ENCODE assay signal across 8 mouse cellular contexts in the genomic region with DNA sequence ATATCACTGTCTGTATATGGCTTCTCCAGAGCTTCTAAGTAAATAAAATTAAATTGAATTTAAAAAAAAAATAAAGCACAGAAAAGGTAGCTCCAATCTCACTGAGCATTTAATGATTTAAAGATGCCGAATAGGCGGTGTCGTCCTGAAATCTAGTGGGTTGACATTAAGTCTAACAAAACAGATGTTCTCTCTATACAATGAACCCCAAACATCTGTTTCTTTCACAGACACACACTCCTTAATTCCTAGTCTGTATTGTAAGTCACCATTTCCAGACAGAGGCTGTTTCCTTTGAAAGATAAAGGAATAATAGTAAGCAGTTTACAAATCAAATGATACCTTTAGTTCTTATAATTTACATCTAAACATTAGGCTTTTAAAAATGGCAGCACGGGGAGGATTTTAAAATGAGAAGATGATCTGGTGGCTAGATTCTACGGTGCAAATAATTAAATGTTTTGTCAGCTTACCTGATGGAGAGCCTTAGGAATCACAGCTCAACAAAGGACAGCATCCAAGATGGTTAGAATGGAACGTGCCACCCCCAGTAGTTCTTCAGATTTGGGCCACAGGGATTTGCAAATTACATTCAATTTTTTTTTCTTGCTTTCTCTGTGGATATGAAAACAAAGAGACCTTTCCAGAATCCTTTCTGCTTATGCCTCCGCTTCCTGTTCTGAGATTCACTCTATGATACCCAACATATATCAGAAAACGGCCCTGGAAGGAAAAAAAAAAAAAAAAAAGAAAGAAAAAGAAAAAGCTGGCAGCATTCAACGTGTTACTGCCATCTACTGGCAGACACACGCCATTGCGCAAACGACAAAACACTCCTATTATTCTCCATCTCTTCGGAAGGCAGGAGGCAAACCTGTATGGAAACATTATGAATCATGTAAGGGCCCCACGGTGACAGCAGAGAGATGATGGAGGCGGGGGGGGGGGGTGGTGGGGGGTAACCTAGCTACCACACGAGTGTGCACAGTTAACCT. TPM values are rescaled to one million over a fixed set of nuclear protein-coding genes. Genes with fewer than 3 reads are reported as not detected.
DNase-seq lines count a peak whose midpoint lies in the region; ATAC-seq and TF ChIP-seq lines count a peak whose summit lies in the region.

A gene (minus strand): TSS at position 835 of the 995 bp plus-strand sequence.

- no peak for ATAC-seq in liver, embryonic 11.5 days (replicated peaks; ENCODE audit: low FRiP score)
- peak; percentile 73; the same call in 1 of the 2 replicates for ATAC-seq in midbrain, postnatal 0 days (ENCODE audit: low FRiP score)

- no peaks in the 10 kb centered on the region for H3K4me1 ChIP-seq in liver, adult 2 months (ENCODE audit: control insufficient read depth, insufficient read depth, low read length)
- no peaks in the 10 kb centered on the region for H3K4me1 ChIP-seq in liver, embryonic 11.5 days (replicated peaks; ENCODE audit: control insufficient read depth, insufficient read depth, low read length)
- no peaks in the 10 kb centered on the region for H3K4me1 ChIP-seq in cerebellum, adult 2 months (ENCODE audit: control insufficient read depth, insufficient read depth, low read length)
- peaks cover 5% of the 10 kb centered on the region; the same call in 1 of the 2 replicates for H3K4me1 ChIP-seq in midbrain, postnatal 0 days (ENCODE audit: insufficient read depth, low read length)

- intact Hi-C loops in left cerebral cortex, postnatal 36 days (cut with DNase I) = loop anchor here (1.0 to 5.0 kb wide), 2 partner anchors 154 to 170 kb away; no protein-coding TSS in a partner anchor

- H3K27me3 ChIP-seq in liver, adult 2 months (ENCODE audit: control insufficient read depth, insufficient read depth, low read length) = no peaks in the 10 kb centered on the region
- no peaks in the 10 kb centered on the region for H3K27me3 ChIP-seq in liver, embryonic 11.5 days (replicated peaks; ENCODE audit: control insufficient read depth, insufficient read depth, low read length)
- no peaks in the 10 kb centered on the region; the same call in 1 of the 2 replicates for H3K27me3 ChIP-seq in cerebellum, adult 2 months (ENCODE audit: control insufficient read depth, insufficient read depth, low read length)
- H3K27me3 ChIP-seq in midbrain, postnatal 0 days (ENCODE audit: insufficient read depth, low read length) = no peaks in the 10 kb centered on the region

- H3K4me3 ChIP-seq in liver, adult 2 months (ENCODE audit: insufficient read depth, low read depth, low read length) = no peak within 1 kb of the TSS
- no peak within 1 kb of the TSS for H3K4me3 ChIP-seq in liver, embryonic 11.5 days (ENCODE audit: low read depth, low read length)
- no peak within 1 kb of the TSS for H3K4me3 ChIP-seq in cerebellum, adult 2 months (replicated peaks; ENCODE audit: insufficient read depth, low read depth, low read length)
- H3K4me3 ChIP-seq in midbrain, postnatal 0 days (ENCODE audit: low read depth, low read length) = peak within 1 kb of the TSS; percentile 46

- TF ChIP-seq CTCF in liver, adult 2 months (IDR thresholded peaks at IDR 0.05; ENCODE audit: low read depth, low read length) = peak; percentile 51; the same call in 1 of the 2 replicates
- TF ChIP-seq CTCF in cerebellum, adult 2 months (IDR thresholded peaks at IDR 0.05; ENCODE audit: borderline replicate concordance, insufficient read depth, low read depth, low read length) = peak; percentile 61
- TF ChIP-seq CTCF in midbrain, postnatal 0 days (IDR thresholded peaks at IDR 0.05) = peak; percentile 94

- no peaks in the 10 kb centered on the region for H3K36me3 ChIP-seq in liver, adult 2 months (ENCODE audit: control insufficient read depth, insufficient read depth, low read length)
- H3K36me3 ChIP-seq in liver, embryonic 11.5 days (ENCODE audit: control insufficient read depth, insufficient read depth, low read length) = no peaks in the 10 kb centered on the region
- H3K36me3 ChIP-seq in midbrain, postnatal 0 days (ENCODE audit: insufficient read depth, low read length) = no peaks in the 10 kb centered on the region

- no peak within 1 kb of the TSS for H3K4me2 ChIP-seq in liver, embryonic 11.5 days
- peak within 1 kb of the TSS; percentile 47 for H3K4me2 ChIP-seq in midbrain, postnatal 0 days (ENCODE audit: low read depth, low read length, poor library complexity, severe bottlenecking)

- H3K9ac ChIP-seq in liver, adult 2 months (ENCODE audit: low read depth, low read length) = no peak within 1 kb of the TSS
- no peak within 1 kb of the TSS for H3K9ac ChIP-seq in liver, embryonic 11.5 days (ENCODE audit: low read depth, low read length)
- peak within 1 kb of the TSS; percentile 71 for H3K9ac ChIP-seq in midbrain, postnatal 0 days (replicated peaks; ENCODE audit: low read length, poor library complexity, severe bottlenecking)

- no peak within 1 kb of the TSS for H3K27ac ChIP-seq in liver, adult 2 months (replicated peaks; ENCODE audit: insufficient read depth, low read depth, low read length)
- H3K27ac ChIP-seq in liver, embryonic 11.5 days (ENCODE audit: low read depth, low read length) = no peak within 1 kb of the TSS
- H3K27ac ChIP-seq in cerebellum, adult 2 months (ENCODE audit: insufficient read depth, low read length) = no peak within 1 kb of the TSS
- peak within 1 kb of the TSS; percentile 82 for H3K27ac ChIP-seq in midbrain, postnatal 0 days (ENCODE audit: low read depth, low read length)

- DNase-seq in liver, adult 2 months (ENCODE audit: extremely low read depth, low read depth, low spot score) = no peak
- DNase-seq in liver, embryonic 11.5 days (ENCODE audit: low spot score) = no peak
- peak; percentile 36 to 44 for DNase-seq in cerebellum, adult 2 months
- DNase-seq in forelimb bud, embryonic 11.5 days (ENCODE audit: low read depth, low spot score) = peak; percentile 78
- DNase-seq in kidney, adult 18-20 months = peak; percentile 29
- peak; percentile 59 to 66 for DNase-seq in left cerebral cortex, postnatal 36 days (ENCODE audit: low spot score in 2 of 2)
- DNase-seq in midbrain, postnatal 0 days (ENCODE audit: low spot score) = peak; percentile 81
- DNase-seq in thymus, postnatal 25 days = peak; percentile 34

- WGBS in liver, adult 2 months = 33% methylated on average over 16 of the region's 16 CpGs
- WGBS in liver, embryonic 11.5 days = 29% methylated on average over 16 of the region's 16 CpGs
- 23% methylated on average over 16 of the region's 16 CpGs for WGBS in cerebellum, adult 2 months
- 7% methylated on average over 16 of the region's 16 CpGs for WGBS in midbrain, postnatal 0 days

- no peaks in the 10 kb centered on the region for H3K9me3 ChIP-seq in liver, embryonic 11.5 days (ENCODE audit: control insufficient read depth, low read length)
- H3K9me3 ChIP-seq in midbrain, postnatal 0 days (ENCODE audit: low read length) = no peaks in the 10 kb centered on the region

- TF ChIP-seq POLR2A in liver, adult 2 months (IDR thresholded peaks at IDR 0.05; ENCODE audit: extremely low read depth, insufficient read depth, low read length) = no peak
- TF ChIP-seq POLR2A in cerebellum, adult 2 months (IDR thresholded peaks at IDR 0.05; ENCODE audit: borderline replicate concordance, insufficient read depth, low read length) = no peak

- no peaks in the 10 kb centered on the region for H3K79me2 ChIP-seq in liver, adult 2 months (ENCODE audit: control insufficient read depth, insufficient read depth, low read length)

RNA-seq across cellular contexts. Expression of the gene that starts here (rescaled TPM):
- 0.18 and 0.20 TPM in 2 replicates for total RNA-seq in liver, adult 2 months (2014; rRNA removed)
- polyA plus RNA-seq in liver, adult 2 months (2012; rRNA removed) = 0.05 TPM in 2 replicates
- 0.08 and 0.31 TPM in 2 replicates for polyA plus RNA-seq in liver, embryonic 11.5 days (2014; fragmentation: Nextera tagmentation; extraction: Ambion mirVana)
- 2.5 and 2.7 TPM in 2 replicates for polyA plus RNA-seq in cerebellum, adult 2 months (2012; rRNA removed)
- 10 to 100 TPM; 28.4 to 41.2 TPM for total RNA-seq in left cerebral cortex, postnatal 36 days (2021)
- total RNA-seq in midbrain, postnatal 0 days (2014; rRNA removed) = 97.5 and 128 TPM in 2 replicates
- 47.4 and 51.7 TPM in 2 replicates for polyA plus RNA-seq in midbrain, postnatal 0 days (2015; fragmentation: Nextera tagmentation; extraction: Ambion mirVana)

Comparison
In these comparisons a context has a peak if more than half of its experiments do, and no peak if none do; other contexts are left out.
1. RNA of the gene that starts here (total RNA-seq): 97.5 to 128 TPM in midbrain, postnatal 0 days and 28.4 to 41.2 TPM in left cerebral cortex, postnatal 36 days; 0.18 to 0.20 TPM in liver, adult 2 months; every median in the first group is over 10 times any median in the second.
2. RNA of the gene that starts here (polyA plus RNA-seq): 47.4 to 51.7 TPM in midbrain, postnatal 0 days; 2.5 to 2.7 TPM in cerebellum, adult 2 months, 0.08 to 0.31 TPM in liver, embryonic 11.5 days and 0.05 TPM in liver, adult 2 months; every median in the first group is over 10 times any median in the second.
3. DNase-seq: peak in cerebellum, adult 2 months (2 of 2), forelimb bud, embryonic 11.5 days (single experiment), kidney, adult 18-20 months (single experiment), left cerebral cortex, postnatal 36 days (2 of 2), midbrain, postnatal 0 days (single experiment) and thymus, postnatal 25 days (single experiment); none in liver, adult 2 months (single experiment) and liver, embryonic 11.5 days (single experiment).
4. Peak in every context shown above with its lines, with median percentiles within 50 percentile points of each other: CTCF ChIP-seq.